Mouse (Mus musculus): ENCODE data around the gene Olfr1295.

Gene Olfr1295

GRCm38 (mm10) chr2:111569581-111569980 lies at the start of gene Olfr1295:
Gene Olfr1295 (minus strand): TSS chr2:111569681.
- DNase-seq (ENCODE audit: low spot score): no peak

- no peak for DNase-seq (ENCODE audit: low spot score)
Measured at GRCm38 (mm10) chr2:111540191-111540590, 29.3 kb downstream of the Olfr1295 start, which contains the start of gene Olfr1294. Gene Olfr1294 (minus strand): TSS chr2:111540291.

- DNase-seq (ENCODE audit: low spot score): no peak
Measured at GRCm38 (mm10) chr2:111524903-111525302, 44.6 kb downstream of the Olfr1295 start, which contains the start of gene Olfr1293-ps. Gene Olfr1293-ps (plus strand): TSS chr2:111525203.

GRCm38 (mm10) chr2:111517451-111517850 lies 52.0 kb downstream of the Olfr1295 start:
- DNase-seq (ENCODE audit: low spot score): no peak
